Mouse (Mus musculus): Measurements from ENCODE around the gene Ddah2. TPM values are rescaled to one million over a fixed set of nuclear protein-coding genes. Genes with fewer than 3 reads are reported as not detected.

Gene Ddah2
- polyA plus RNA-seq (2015; fragmentation: Nextera tagmentation; extraction: Ambion mirVana), result 484 and 489 TPM in 2 replicates

DNA sequence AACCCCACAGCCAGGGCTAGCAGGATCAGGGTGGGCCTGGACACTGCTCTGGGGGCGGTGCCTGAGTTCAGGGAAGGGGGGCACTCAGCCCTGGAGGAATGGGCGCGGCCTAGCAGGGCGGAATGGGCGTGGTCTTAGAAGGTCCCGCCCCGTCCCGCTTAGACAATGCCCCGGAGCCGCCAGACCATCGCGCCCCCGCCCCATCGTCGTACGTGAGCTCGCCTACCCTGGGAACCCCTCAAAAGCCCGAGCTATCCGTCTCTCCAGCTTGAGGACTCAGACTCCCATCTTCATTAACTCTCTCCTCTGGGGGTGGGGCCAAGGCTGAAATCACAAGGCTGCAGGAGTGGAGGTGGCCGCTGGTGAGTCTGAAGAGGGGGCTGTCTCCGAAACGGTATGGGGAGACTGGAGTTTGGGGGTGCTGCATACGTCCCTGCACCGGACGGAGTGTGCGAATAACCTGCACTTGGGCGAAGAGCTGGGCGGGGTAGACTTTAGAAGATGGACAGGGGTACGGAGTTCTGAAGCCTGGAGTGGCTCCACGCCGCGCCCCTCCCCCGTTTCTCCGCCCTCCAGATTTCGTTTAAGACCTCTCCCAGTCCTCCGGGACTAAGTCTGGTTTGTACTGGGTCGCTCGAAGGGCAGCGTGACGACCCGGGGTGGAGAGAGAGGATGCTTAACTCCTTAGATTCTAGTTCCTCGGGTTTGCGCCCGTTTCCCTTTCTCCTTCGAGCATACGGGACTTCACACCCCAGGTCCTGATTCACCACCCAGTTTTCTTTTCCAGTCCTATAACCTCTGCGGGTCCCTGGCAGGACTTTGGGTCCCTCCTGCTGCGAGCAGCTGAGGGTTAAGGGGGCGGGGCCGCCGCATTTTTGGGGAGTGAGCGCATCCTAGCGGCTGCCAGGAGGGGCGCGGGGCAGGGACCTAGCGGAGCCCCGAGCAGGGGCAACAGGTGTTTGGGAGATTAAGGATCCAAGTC, at the start of gene Ddah2:
Gene Ddah2, plus strand, starts transcription at position 125 of the 982 bp plus-strand sequence.
- Histone ChIP-seq H3K27me3 (replicated peaks; ENCODE audit: control insufficient read depth, insufficient read depth, low read length) (peaks cover 5% of the 10 kb centered on the region; the same call in 1 of the 2 replicates), H3K27ac (ENCODE audit: low read length) (peak within 1 kb of the TSS; percentile 70), H3K4me1 (replicated peaks; ENCODE audit: control insufficient read depth, insufficient read depth, low read length) (peaks cover 22% of the 10 kb centered on the region), H3K4me3 (replicated peaks; ENCODE audit: low read length) (peak within 1 kb of the TSS; percentile 77), H3K36me3 (ENCODE audit: control insufficient read depth, insufficient read depth) (peaks cover 4% of the 10 kb centered on the region; the same call in 1 of the 2 replicates), H3K9me3 (ENCODE audit: control insufficient read depth, low read length) (no peaks in the 10 kb centered on the region), H3K9ac (replicated peaks; ENCODE audit: low read depth, low read length) (peak within 1 kb of the TSS; percentile 66), H3K4me2 (ENCODE audit: low read length) (peak within 1 kb of the TSS; percentile 94)
- peak; percentile 89 for ATAC-seq
- WGBS, result under 1% methylated on average over 57 of the region's 57 CpGs

DNA sequence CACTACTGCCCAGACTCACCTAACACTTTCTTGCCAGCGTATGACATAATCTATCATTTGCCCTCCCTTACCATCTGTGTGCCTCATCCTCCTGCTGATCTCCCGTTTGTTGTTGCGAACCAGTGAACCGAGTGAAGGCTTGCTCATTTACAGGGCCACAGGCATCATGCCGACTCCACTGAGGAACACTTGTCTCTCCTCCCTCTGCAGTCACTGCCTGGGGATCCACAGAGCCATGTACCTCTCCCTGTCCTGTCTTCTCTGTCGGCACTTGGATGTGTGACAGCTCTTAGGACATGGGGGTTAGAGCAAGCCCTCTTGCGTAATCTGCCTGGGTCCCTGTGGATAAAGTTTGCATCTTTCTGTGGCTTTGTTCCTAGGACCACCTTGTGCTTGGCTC, 49.2 kb upstream of the Ddah2 start:
- Histone ChIP-seq H3K9ac (replicated peaks; ENCODE audit: low read depth, low read length) (no peak overlapping the region), H3K27ac (ENCODE audit: low read length) (no peak overlapping the region), H3K36me3 (ENCODE audit: control insufficient read depth, insufficient read depth) (peaks cover 45% of the 10 kb centered on the region), H3K4me1 (replicated peaks; ENCODE audit: control insufficient read depth, insufficient read depth, low read length) (no peaks in the 10 kb centered on the region), H3K27me3 (replicated peaks; ENCODE audit: control insufficient read depth, insufficient read depth, low read length) (no peaks in the 10 kb centered on the region), H3K9me3 (ENCODE audit: control insufficient read depth, low read length) (no peaks in the 10 kb centered on the region), H3K4me2 (ENCODE audit: low read length) (no peak overlapping the region), H3K4me3 (replicated peaks; ENCODE audit: low read length) (no peak overlapping the region)
- WGBS, result 87% methylated on average over 7 of the region's 7 CpGs
- ATAC-seq, result no peak

DNA sequence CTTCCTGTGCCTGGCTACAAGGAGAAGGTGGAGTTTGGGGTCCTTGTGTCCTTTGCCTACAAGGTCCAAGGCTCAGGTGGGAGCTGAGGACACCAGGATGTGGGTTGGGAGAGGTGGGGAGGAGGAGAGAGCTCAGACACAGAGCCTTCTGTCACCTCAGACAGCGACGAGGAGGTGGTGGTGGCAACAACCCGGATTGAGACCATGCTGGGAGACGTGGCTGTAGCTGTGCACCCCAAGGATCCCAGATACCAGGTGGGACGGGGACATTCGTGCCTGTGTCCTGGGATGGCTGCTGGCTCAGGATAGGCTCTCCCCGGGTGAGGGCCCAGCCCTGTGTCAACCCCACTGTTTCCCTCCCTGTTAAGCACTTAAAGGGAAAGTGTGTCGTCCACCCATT, 47.4 kb upstream of the Ddah2 start:
- peaks cover 6% of the 10 kb centered on the region; the same call in 1 of the 2 replicates for H3K4me1 ChIP-seq (replicated peaks; ENCODE audit: control insufficient read depth, insufficient read depth, low read length)
- WGBS, result 93% methylated on average over 8 of the region's 8 CpGs
- ATAC-seq, result no peak
- no peak overlapping the region for H3K4me2 ChIP-seq (ENCODE audit: low read length)
- H3K9me3 ChIP-seq (ENCODE audit: control insufficient read depth, low read length), result no peaks in the 10 kb centered on the region
- peaks cover 42% of the 10 kb centered on the region for H3K36me3 ChIP-seq (ENCODE audit: control insufficient read depth, insufficient read depth)
- H3K9ac ChIP-seq (replicated peaks; ENCODE audit: low read depth, low read length), result no peak overlapping the region
- no peaks in the 10 kb centered on the region for H3K27me3 ChIP-seq (replicated peaks; ENCODE audit: control insufficient read depth, insufficient read depth, low read length)
- H3K27ac ChIP-seq (ENCODE audit: low read length), result no peak overlapping the region
- no peak overlapping the region for H3K4me3 ChIP-seq (replicated peaks; ENCODE audit: low read length)

DNA sequence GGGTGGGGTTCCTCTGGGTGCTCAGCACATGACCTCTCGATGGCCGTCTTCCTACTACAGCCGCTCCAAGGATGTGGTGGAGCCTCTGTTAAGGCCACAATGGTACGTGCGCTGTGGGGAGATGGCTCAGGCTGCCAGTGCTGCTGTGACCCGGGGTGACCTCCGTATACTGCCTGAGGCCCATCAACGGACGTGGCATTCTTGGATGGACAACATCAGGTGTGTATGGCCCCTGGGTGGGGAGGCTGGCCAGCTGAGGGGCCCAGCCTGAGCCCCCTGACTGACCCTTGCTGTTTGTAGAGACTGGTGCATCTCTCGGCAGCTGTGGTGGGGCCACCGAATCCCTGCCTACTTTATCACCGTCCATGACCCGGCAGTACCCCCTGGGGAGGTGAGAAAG, 46.4 kb upstream of the Ddah2 start:
- 92% methylated on average over 13 of the region's 13 CpGs for WGBS
- ATAC-seq, result no peak
- H3K27ac ChIP-seq (ENCODE audit: low read length), result no peak overlapping the region
- no peak overlapping the region for H3K4me2 ChIP-seq (ENCODE audit: low read length)
- H3K4me1 ChIP-seq (replicated peaks; ENCODE audit: control insufficient read depth, insufficient read depth, low read length), result peaks cover 6% of the 10 kb centered on the region; the same call in 1 of the 2 replicates
- peaks cover 42% of the 10 kb centered on the region for H3K36me3 ChIP-seq (ENCODE audit: control insufficient read depth, insufficient read depth)
- no peak overlapping the region for H3K4me3 ChIP-seq (replicated peaks; ENCODE audit: low read length)
- no peak overlapping the region for H3K9ac ChIP-seq (replicated peaks; ENCODE audit: low read depth, low read length)
- H3K27me3 ChIP-seq (replicated peaks; ENCODE audit: control insufficient read depth, insufficient read depth, low read length), result no peaks in the 10 kb centered on the region
- no peaks in the 10 kb centered on the region for H3K9me3 ChIP-seq (ENCODE audit: control insufficient read depth, low read length)

DNA sequence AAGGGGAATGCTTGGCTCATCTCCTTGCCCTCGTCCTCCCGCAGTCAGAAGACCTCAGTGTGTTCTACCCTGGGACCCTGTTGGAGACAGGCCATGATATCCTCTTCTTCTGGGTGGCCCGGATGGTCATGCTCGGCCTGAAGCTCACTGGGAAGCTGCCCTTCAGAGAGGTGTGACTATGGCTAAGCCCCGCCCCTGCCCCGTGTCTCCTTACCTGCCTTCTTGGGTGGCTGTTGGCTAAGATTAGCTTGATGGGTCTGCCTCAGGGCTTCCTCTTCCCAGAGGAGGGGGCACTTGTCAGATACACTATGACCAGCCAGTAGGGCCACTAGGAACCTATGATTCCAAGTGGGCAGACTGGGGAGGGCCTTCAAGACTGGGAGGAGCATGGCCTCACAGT, 45.6 kb upstream of the Ddah2 start:
- Histone ChIP-seq H3K9ac (replicated peaks; ENCODE audit: low read depth, low read length) (no peak overlapping the region), H3K9me3 (ENCODE audit: control insufficient read depth, low read length) (no peaks in the 10 kb centered on the region), H3K27ac (ENCODE audit: low read length) (no peak overlapping the region), H3K4me3 (replicated peaks; ENCODE audit: low read length) (no peak overlapping the region), H3K4me1 (replicated peaks; ENCODE audit: control insufficient read depth, insufficient read depth, low read length) (peaks cover 6% of the 10 kb centered on the region; the same call in 1 of the 2 replicates), H3K4me2 (ENCODE audit: low read length) (no peak overlapping the region), H3K27me3 (replicated peaks; ENCODE audit: control insufficient read depth, insufficient read depth, low read length) (no peaks in the 10 kb centered on the region), H3K36me3 (ENCODE audit: control insufficient read depth, insufficient read depth) (peaks cover 40% of the 10 kb centered on the region)
- WGBS, result 88% methylated on average over 6 of the region's 6 CpGs
- ATAC-seq, result no peak

DNA sequence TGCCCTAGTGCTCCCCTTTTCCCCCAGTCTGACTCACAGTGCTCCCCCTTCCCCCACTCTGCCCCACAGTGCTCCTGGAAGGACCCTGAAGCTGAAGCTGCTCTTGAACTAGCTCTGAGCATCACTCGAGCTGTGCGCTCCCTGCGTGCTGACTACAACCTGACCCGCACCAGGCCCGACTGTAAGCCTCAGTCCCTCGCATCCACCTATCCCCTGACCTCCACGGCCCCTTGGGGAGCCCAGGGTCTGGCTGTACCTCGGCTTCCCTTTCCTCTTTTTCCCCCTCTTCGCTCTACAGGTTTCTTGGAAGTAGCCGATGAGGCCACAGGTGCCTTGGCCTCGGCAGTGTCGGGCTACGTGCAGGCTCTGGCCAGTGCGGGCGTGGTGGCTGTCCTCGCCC, 43.5 kb upstream of the Ddah2 start:
- H3K36me3 ChIP-seq (ENCODE audit: control insufficient read depth, insufficient read depth), result peaks cover 34% of the 10 kb centered on the region
- H3K9ac ChIP-seq (replicated peaks; ENCODE audit: low read depth, low read length), result no peak overlapping the region

DNA sequence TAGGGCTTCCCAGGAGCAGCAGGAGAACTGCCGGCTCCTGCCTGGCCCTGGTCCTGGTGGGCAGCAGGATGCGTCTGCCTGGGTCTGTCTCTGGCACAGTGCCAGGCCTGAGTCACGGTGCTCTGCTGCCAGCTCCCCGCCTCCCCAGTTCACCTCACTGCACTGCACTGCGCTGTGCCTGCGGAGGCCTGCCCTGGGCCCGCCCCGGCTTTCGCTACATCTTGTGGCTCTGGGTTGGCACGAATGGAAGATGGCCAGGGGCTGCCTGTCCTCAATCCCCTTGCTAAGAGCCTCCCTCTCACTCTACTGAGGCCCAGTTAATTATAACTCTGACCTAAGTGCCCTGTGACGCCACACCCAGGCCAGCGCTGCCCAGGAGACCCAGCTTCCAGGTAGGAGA, 42.5 kb upstream of the Ddah2 start, which contains the start of gene Vwa7:
Gene Vwa7, plus strand, starts transcription at position 204 of the 400 bp plus-strand sequence.
- H3K27ac ChIP-seq (ENCODE audit: low read length), result no peak within 1 kb of the TSS
- H3K9me3 ChIP-seq (ENCODE audit: control insufficient read depth, low read length), result no peaks in the 10 kb centered on the region
- 38% methylated on average over 12 of the region's 12 CpGs for WGBS
- peaks cover 8% of the 10 kb centered on the region for H3K4me1 ChIP-seq (replicated peaks; ENCODE audit: control insufficient read depth, insufficient read depth, low read length)
- H3K4me2 ChIP-seq (ENCODE audit: low read length), result no peak within 1 kb of the TSS
- H3K27me3 ChIP-seq (replicated peaks; ENCODE audit: control insufficient read depth, insufficient read depth, low read length), result no peaks in the 10 kb centered on the region
- H3K9ac ChIP-seq (replicated peaks; ENCODE audit: low read depth, low read length), result no peak within 1 kb of the TSS; the same call in 1 of the 2 replicates
- ATAC-seq, result peak; percentile 53; the same call in 1 of the 2 replicates
- peaks cover 28% of the 10 kb centered on the region for H3K36me3 ChIP-seq (ENCODE audit: control insufficient read depth, insufficient read depth)
- no peak within 1 kb of the TSS for H3K4me3 ChIP-seq (replicated peaks; ENCODE audit: low read length)

More for the DNA sequence above, 43.5 kb upstream of the Ddah2 start:
- no peaks in the 10 kb centered on the region for H3K27me3 ChIP-seq (replicated peaks; ENCODE audit: control insufficient read depth, insufficient read depth, low read length)
- ATAC-seq, result no peak
- no peak overlapping the region for H3K4me3 ChIP-seq (replicated peaks; ENCODE audit: low read length)
- no peak overlapping the region for H3K4me2 ChIP-seq (ENCODE audit: low read length)
- peaks cover 6% of the 10 kb centered on the region; the same call in 1 of the 2 replicates for H3K4me1 ChIP-seq (replicated peaks; ENCODE audit: control insufficient read depth, insufficient read depth, low read length)
- no peak overlapping the region for H3K27ac ChIP-seq (ENCODE audit: low read length)
- H3K9me3 ChIP-seq (ENCODE audit: control insufficient read depth, low read length), result no peaks in the 10 kb centered on the region
- 92% methylated on average over 16 of the region's 16 CpGs for WGBS

DNA sequence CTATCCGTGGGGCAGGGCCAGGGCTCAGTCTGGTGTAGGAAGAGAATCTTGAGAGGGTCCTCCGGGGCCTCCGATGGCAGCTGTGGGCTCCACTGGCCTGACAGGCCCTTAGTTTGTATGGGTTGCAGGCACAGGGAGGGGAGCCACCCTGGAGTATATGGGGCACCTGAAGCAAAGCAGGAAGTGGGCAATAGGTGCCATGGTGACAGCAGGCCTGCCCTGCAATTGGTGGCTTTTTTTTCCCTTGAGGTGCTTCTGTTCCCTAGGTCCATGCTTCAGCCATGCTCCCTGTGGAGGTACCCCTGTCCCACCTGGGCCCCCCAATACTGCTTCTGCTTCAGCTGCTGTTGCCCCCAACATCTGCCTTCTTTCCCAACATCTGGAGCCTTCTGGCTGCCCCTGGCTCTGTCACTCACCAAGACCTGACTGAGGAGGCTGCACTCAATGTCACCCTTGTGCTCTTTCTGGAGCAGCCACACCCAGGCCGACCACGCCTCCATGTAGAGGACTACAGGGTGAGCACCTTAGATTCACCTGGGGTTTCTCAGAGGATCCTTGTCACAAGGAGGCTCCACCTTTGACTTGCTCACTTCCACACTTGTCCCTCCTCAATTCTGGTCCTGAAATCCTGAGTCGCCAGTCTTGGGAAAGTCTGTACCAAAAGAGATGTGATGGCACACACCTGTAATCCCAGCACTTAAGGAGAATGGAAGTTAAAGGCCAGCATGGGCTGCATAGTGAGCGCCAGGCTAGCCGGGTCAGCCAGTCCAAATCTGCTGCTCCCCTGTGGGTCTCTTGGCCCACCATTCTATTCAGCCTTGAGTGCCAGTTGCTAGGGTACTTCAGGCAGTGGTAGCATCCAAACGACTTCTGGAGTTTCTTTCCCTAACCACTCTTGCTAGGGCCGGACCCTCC, 41.8 kb upstream of the Ddah2 start:
- no peak for ATAC-seq
- peaks cover 12% of the 10 kb centered on the region for H3K4me1 ChIP-seq (replicated peaks; ENCODE audit: control insufficient read depth, insufficient read depth, low read length)
- no peak overlapping the region for H3K9ac ChIP-seq (replicated peaks; ENCODE audit: low read depth, low read length)
- H3K4me2 ChIP-seq (ENCODE audit: low read length), result no peak overlapping the region
- no peaks in the 10 kb centered on the region for H3K9me3 ChIP-seq (ENCODE audit: control insufficient read depth, low read length)
- H3K27me3 ChIP-seq (replicated peaks; ENCODE audit: control insufficient read depth, insufficient read depth, low read length), result no peaks in the 10 kb centered on the region
- whole genome bisulfite sequencing, result 82% methylated on average over 10 of the region's 10 CpGs
- no peak overlapping the region for H3K27ac ChIP-seq (ENCODE audit: low read length)
- peaks cover 21% of the 10 kb centered on the region for H3K36me3 ChIP-seq (ENCODE audit: control insufficient read depth, insufficient read depth)
- H3K4me3 ChIP-seq (replicated peaks; ENCODE audit: low read length), result no peak overlapping the region

DNA sequence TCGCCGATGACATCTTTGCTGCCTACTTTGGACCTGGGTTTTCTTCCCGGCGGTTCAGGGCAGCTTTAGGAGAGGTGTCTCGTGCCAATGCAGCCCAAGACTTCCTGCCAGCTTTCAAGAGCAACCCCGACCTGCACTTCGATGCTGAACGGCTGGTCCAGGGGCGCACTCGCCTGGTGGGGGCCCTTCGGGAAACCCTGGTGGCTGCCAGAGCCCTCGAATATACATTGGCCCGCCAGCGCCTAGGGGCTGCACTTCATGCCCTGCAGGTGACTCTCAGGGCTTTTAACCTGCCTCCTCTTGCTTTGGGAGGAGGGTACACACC, 41.2 kb upstream of the Ddah2 start:
- H3K4me1 ChIP-seq (replicated peaks; ENCODE audit: control insufficient read depth, insufficient read depth, low read length), result peaks cover 12% of the 10 kb centered on the region
- no peak for ATAC-seq
- WGBS, result 76% methylated on average over 14 of the region's 14 CpGs
- no peak overlapping the region for H3K9ac ChIP-seq (replicated peaks; ENCODE audit: low read depth, low read length)
- H3K4me3 ChIP-seq (replicated peaks; ENCODE audit: low read length), result no peak overlapping the region
- H3K27me3 ChIP-seq (replicated peaks; ENCODE audit: control insufficient read depth, insufficient read depth, low read length), result no peaks in the 10 kb centered on the region
- H3K4me2 ChIP-seq (ENCODE audit: low read length), result no peak overlapping the region
- H3K27ac ChIP-seq (ENCODE audit: low read length), result no peak overlapping the region
- no peaks in the 10 kb centered on the region for H3K9me3 ChIP-seq (ENCODE audit: control insufficient read depth, low read length)
- peaks cover 20% of the 10 kb centered on the region for H3K36me3 ChIP-seq (ENCODE audit: control insufficient read depth, insufficient read depth)
